Mouse (Mus musculus) kidney, postnatal 0 days (tissue): Measurements from ENCODE around the gene Dcun1d4. TPM values are rescaled to one million over a fixed set of nuclear protein-coding genes. Genes with fewer than 3 reads are reported as not detected.

Source experiments
- ATAC-seq: fragments of 200-750 bp; cut with Nextera tagmentation; replicated peaks from 2 replicates; pipeline ENCODE4 v1.8.0; 2017; ENCODE audit warnings: low read depth, moderate number of reproducible peaks, moderate TSS enrichment, moderate library complexity; ENCODE audit not compliant: low FRiP score
- DNase-seq: peaks from one replicate; pipeline ENCODE4 v3.0.0-alpha.2; 2016; ENCODE audit warnings: low spot score
- H3K27ac ChIP-seq: fragments of 300-500 bp; sonication (generic); 2 replicates; pipeline ENCODE4 v1.5.1; 2014; ENCODE audit warnings: mild to moderate bottlenecking
- H3K27me3 ChIP-seq: fragments of 300-500 bp; sonication (generic); 2 replicates; pipeline ENCODE4 v1.6.1; 2014; ENCODE audit warnings: low read length, mixed read lengths; ENCODE audit not compliant: insufficient read depth
- H3K36me3 ChIP-seq: fragments of 300-500 bp; sonication (generic); 2 replicates; pipeline ENCODE4 v1.6.1; 2014; ENCODE audit warnings: low read length, mixed read lengths; ENCODE audit not compliant: insufficient read depth
- H3K4me1 ChIP-seq: fragments of 300-500 bp; sonication (generic); replicated peaks from 2 replicates; pipeline ENCODE4 v1.6.1; 2014; ENCODE audit warnings: antibody characterized with exemption, low read length, mixed read lengths; ENCODE audit not compliant: insufficient read depth
- H3K4me2 ChIP-seq: fragments of 300-500 bp; sonication (generic); 2 replicates; pipeline ENCODE4 v1.6.1; 2014; ENCODE audit warnings: mild to moderate bottlenecking, low read length, moderate library complexity, mixed read lengths
- H3K4me3 ChIP-seq: fragments of 300-500 bp; sonication (generic); replicated peaks from 2 replicates; pipeline ENCODE4 v1.5.1; 2014; ENCODE audit warnings: low read depth, low read length
- H3K9ac ChIP-seq: fragments of 300-500 bp; sonication (generic); 2 replicates; pipeline ENCODE4 v1.6.1; 2014; ENCODE audit warnings: low read depth, low read length
- H3K9me3 ChIP-seq: fragments of 300-500 bp; sonication (generic); replicated peaks from 2 replicates; pipeline ENCODE4 v1.6.1; 2016; ENCODE audit warnings: low read length, inconsistent platforms, mixed read lengths
- CTCF ChIP-seq: IDR thresholded peaks from 2 replicates; pipeline ENCODE4 v1.5.1; 2016; ENCODE audit warnings: antibody characterized with exemption, low read depth, mild to moderate bottlenecking, moderate library complexity
- WGBS: fragments of 180-500 bp; shearing (Covaris S2); extraction: QIAGEN DNeasy Blood & Tissue Kit; methylation state at CpG from one replicate; pipeline ENCODE4 v1.1.7; 2014; 5-methylcytosine and 5-hydroxymethylcytosine counted together
- polyA plus RNA-seq: library from polyadenylated mRNA; unstranded; fragments of >200 nt; fragmentation: Nextera tagmentation; extraction: Ambion mirVana; gene quantifications from 2 replicates; pipeline ENCODE4 v1.2.1, GENCODE M21; 2015

Gene Dcun1d4
- polyA plus RNA-seq: 22.0 and 23.8 TPM in 2 replicates

DNA sequence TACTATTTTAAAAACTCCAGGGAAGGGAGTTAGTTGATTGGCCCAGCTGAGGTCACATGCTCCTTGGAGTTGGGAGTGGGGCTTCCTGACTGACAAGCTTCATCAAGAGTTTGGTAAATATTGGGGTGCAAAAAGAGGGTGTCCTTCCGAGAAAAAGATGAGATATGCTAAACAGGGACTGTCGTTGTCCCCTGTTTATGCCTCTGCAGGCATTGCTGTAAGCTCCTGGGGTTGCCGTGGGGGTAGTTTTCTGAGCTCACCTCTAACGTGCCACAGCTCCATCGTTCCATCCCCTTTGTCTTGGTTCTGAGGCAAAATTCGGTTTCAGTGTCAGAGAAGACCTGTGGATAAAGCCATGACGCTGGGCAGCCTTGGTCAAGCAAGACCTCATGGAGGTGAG, at the start of gene Dcun1d4:
Gene Dcun1d4, plus strand, starts transcription at position 301 of the 400 bp plus-strand sequence.
- H3K4me2 ChIP-seq: no peak within 1 kb of the TSS
- H3K9ac ChIP-seq: no peak within 1 kb of the TSS
- DNase-seq (no peak), ATAC-seq (no peak)
- no peaks in the 10 kb centered on the region for H3K27me3 ChIP-seq
- no peaks in the 10 kb centered on the region for H3K9me3 ChIP-seq
- TF ChIP-seq CTCF: no peak
- H3K4me1 ChIP-seq: no peaks in the 10 kb centered on the region
- no peak within 1 kb of the TSS for H3K4me3 ChIP-seq
- H3K36me3 ChIP-seq: no peaks in the 10 kb centered on the region
- WGBS: 82% methylated on average over 7 of the region's 7 CpGs
- no peak within 1 kb of the TSS for H3K27ac ChIP-seq

DNA sequence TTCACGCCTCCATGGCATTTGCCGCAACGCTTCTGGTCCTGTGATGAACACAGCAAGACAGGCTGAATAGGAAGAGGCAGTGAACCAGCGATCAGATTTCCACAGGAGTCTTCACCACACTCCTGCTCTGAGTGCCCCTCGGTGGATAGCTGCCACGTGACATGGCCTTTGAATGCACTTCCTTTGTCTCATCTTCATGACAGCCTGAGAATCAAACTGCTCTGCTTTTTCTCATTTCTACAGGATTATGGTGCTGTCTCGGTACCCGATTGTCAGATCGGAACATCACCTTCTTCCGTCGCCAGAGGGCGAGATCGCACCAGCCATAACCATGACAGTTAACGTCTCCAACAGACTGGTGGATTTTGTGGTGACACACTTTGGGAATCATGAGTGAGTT, 49.2 kb upstream of the Dcun1d4 start:
- Histone ChIP-seq H3K4me2 (no peak overlapping the region), H3K27ac (no peak overlapping the region), H3K4me1 (no peaks in the 10 kb centered on the region), H3K9me3 (no peaks in the 10 kb centered on the region), H3K4me3 (no peak overlapping the region), H3K9ac (no peak overlapping the region), H3K27me3 (no peaks in the 10 kb centered on the region), H3K36me3 (no peaks in the 10 kb centered on the region)
- DNase-seq: peak; percentile 76
- 23% methylated on average over 14 of the region's 14 CpGs for WGBS
- peak; percentile 91 for TF ChIP-seq CTCF
- no peak for ATAC-seq

DNA sequence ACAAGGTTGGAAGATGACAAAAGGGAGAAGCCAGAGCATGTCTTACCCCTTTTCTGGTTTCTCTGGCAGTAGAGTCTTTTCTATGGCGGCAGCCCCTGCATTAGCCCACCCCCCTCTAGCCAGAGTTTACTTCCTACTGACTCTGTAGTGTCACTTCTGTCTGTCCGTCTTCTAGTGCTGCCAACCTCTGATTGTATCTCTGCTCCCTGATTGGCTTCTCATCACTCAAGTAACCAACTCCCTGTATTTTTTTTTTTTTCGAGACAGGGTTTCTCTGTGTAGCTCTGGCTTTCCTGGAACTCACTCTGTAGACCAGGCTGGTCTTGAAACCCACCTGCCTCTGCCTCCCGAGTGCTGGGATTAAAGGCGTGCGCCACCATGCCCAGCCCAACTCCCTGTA, 48.0 kb upstream of the Dcun1d4 start:
- Histone ChIP-seq H3K4me1 (no peaks in the 10 kb centered on the region), H3K4me2 (no peak overlapping the region), H3K36me3 (no peaks in the 10 kb centered on the region), H3K27ac (no peak overlapping the region), H3K4me3 (no peak overlapping the region), H3K27me3 (no peaks in the 10 kb centered on the region), H3K9me3 (no peaks in the 10 kb centered on the region), H3K9ac (no peak overlapping the region)
- no peak for TF ChIP-seq CTCF
- no peak for ATAC-seq
- 83% methylated on average over 6 of the region's 6 CpGs for WGBS
- DNase-seq: no peak

DNA sequence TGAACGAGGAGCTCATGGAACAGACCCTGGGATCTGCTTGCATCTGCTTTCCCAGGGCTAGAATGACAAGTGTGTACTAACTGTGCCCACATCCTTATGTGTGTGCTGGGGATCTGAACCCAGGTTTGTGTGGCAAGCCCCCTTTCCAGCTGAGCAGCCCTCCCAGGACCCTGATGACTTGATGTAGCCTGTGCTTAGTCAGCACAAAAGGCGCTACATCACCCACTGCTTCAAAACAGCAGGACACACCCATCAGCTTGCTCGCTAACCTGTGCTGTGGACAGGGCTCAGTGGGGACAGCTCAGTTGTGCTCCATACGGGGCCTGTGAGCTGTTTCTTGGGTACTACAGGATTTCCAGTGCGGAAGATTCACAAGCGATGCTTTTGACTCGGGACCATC, 46.0 kb upstream of the Dcun1d4 start:
- no peak for TF ChIP-seq CTCF
- H3K9ac ChIP-seq: no peak overlapping the region
- DNase-seq (no peak), ATAC-seq (no peak)
- H3K36me3 ChIP-seq: no peaks in the 10 kb centered on the region
- H3K27me3 ChIP-seq: no peaks in the 10 kb centered on the region
- no peak overlapping the region for H3K4me2 ChIP-seq
- H3K27ac ChIP-seq: no peak overlapping the region
- 72% methylated on average over 7 of the region's 7 CpGs for WGBS
- H3K4me3 ChIP-seq: no peak overlapping the region
- no peaks in the 10 kb centered on the region for H3K4me1 ChIP-seq
- H3K9me3 ChIP-seq: no peaks in the 10 kb centered on the region

DNA sequence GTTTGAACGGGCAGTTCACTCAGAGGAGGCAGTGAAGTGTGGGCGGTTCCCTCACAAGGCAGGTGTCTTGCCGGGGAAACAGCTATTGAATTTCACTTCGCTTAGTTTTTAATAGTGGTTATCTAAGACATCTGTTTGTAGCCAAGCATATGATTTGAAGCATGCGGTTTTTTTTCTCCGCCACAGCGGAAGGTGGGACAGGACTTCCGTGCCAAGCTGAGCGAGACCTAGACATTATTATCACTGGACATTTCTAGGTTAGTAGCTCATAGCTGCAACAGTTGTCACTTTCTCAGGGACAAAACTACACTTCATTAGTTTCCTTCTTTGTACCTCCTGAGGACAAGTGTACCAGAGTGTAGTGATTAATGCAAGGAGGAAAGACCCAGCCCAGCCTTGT, 38.6 kb upstream of the Dcun1d4 start:
- H3K27me3 ChIP-seq: no peaks in the 10 kb centered on the region
- no peak overlapping the region for H3K9ac ChIP-seq
- WGBS: 39% methylated on average over 9 of the region's 9 CpGs
- ATAC-seq: no peak
- peak; percentile 49 for DNase-seq
- H3K27ac ChIP-seq: no peak overlapping the region
- H3K36me3 ChIP-seq: no peaks in the 10 kb centered on the region
- no peaks in the 10 kb centered on the region for H3K9me3 ChIP-seq
- H3K4me3 ChIP-seq: no peak overlapping the region
- no peak for TF ChIP-seq CTCF
- H3K4me1 ChIP-seq: no peaks in the 10 kb centered on the region
- H3K4me2 ChIP-seq: peak overlapping the region; percentile 22; the same call in 1 of the 2 replicates

DNA sequence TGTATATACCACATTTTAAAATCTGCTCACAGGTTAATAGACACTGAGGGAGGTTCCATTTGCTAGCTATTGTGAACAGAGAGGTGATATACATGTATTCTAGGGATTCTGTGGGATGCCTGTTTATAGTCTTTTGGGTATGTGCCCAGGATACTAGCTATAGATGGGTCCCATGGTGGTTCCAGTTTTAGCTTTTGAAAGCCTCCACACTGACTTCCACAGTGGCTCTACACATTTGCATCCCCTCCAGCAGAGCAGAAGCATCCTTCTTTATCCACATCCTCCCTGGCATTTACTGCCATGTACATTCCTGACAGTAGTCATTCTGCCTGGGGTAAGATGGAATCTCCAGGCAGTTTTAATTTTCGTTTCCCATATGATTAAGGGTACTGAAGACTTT, 30.5 kb upstream of the Dcun1d4 start:
- no peak overlapping the region for H3K4me3 ChIP-seq
- TF ChIP-seq CTCF: no peak
- no peaks in the 10 kb centered on the region for H3K4me1 ChIP-seq
- H3K4me2 ChIP-seq: no peak overlapping the region
- H3K9ac ChIP-seq: no peak overlapping the region
- H3K27ac ChIP-seq: no peak overlapping the region
- no peak for DNase-seq
- no peaks in the 10 kb centered on the region for H3K36me3 ChIP-seq
- no peak for ATAC-seq
- H3K9me3 ChIP-seq: no peaks in the 10 kb centered on the region
- WGBS: 84% methylated on average over 1 of the region's 1 CpGs
- H3K27me3 ChIP-seq: no peaks in the 10 kb centered on the region
